Mouse (Mus musculus): ENCODE data around the gene Lcn4.

- TF ChIP-seq CTCF (IDR thresholded peaks at IDR 0.05; ENCODE audit: low read depth, low read length) (no peak), POLR2A (IDR thresholded peaks at IDR 0.05; ENCODE audit: borderline replicate concordance, low read depth, low read length) (no peak)
Observed at GRCm38 (mm10) chr2:26617928-26618327, 53.2 kb downstream of the Lcn4 start.
